Mouse (Mus musculus) splenic B cell, adult 2 months (primary cell): Measurements from ENCODE around the gene Rai1.

Experiments used
- DNase-seq: peaks from one replicate; pipeline ENCODE4 v3.0.0-alpha.2; 2011; ENCODE audit warnings: low read depth, low spot score
- H3K27me3 ChIP-seq: 2 replicates; pipeline ENCODE4 v1.6.1; 2012; ENCODE audit warnings: mild to moderate bottlenecking, low read length, moderate library complexity, mixed read lengths; ENCODE audit not compliant: control insufficient read depth, poor library complexity, insufficient read depth, severe bottlenecking
- H3K36me3 ChIP-seq: 2 replicates; pipeline ENCODE4 v1.6.1; 2012; ENCODE audit warnings: mild to moderate bottlenecking, low read length, moderate library complexity, mixed read lengths; ENCODE audit not compliant: control insufficient read depth, poor library complexity, insufficient read depth, severe bottlenecking

Gene Rai1

GRCm38 (mm10) chr11:60105593-60106542, 1.1 kb downstream of the Rai1 start:
- peak; percentile 57 for DNase-seq
- H3K27me3 ChIP-seq, result no peaks in the 10 kb centered on the region
- H3K36me3 ChIP-seq, result no peaks in the 10 kb centered on the region

- DNase-seq, result no peak
- Histone ChIP-seq H3K27me3 (no peaks in the 10 kb centered on the region), H3K36me3 (no peaks in the 10 kb centered on the region)
Observed at GRCm38 (mm10) chr11:60106543-60107110, 1.8 kb downstream of the Rai1 start.

GRCm38 (mm10) chr11:60107449-60107848, 2.6 kb downstream of the Rai1 start:
- DNase-seq, result no peak
- no peaks in the 10 kb centered on the region for H3K27me3 ChIP-seq
- no peaks in the 10 kb centered on the region for H3K36me3 ChIP-seq

GRCm38 (mm10) chr11:60108631-60109172, 3.9 kb downstream of the Rai1 start:
- DNase-seq, result peak; percentile 29
- Histone ChIP-seq H3K36me3 (no peaks in the 10 kb centered on the region), H3K27me3 (no peaks in the 10 kb centered on the region)

GRCm38 (mm10) chr11:60110386-60110785, 5.6 kb downstream of the Rai1 start:
- H3K27me3 ChIP-seq, result no peaks in the 10 kb centered on the region
- DNase-seq, result no peak
- H3K36me3 ChIP-seq, result no peaks in the 10 kb centered on the region

GRCm38 (mm10) chr11:60111576-60111975, 6.8 kb downstream of the Rai1 start:
- Histone ChIP-seq H3K27me3 (no peaks in the 10 kb centered on the region), H3K36me3 (no peaks in the 10 kb centered on the region)
- no peak for DNase-seq

- H3K27me3 ChIP-seq, result no peaks in the 10 kb centered on the region
- DNase-seq, result no peak
- H3K36me3 ChIP-seq, result no peaks in the 10 kb centered on the region
Observed at GRCm38 (mm10) chr11:60113624-60114023, 8.8 kb downstream of the Rai1 start.

GRCm38 (mm10) chr11:60114296-60115023, 9.6 kb downstream of the Rai1 start:
- Histone ChIP-seq H3K27me3 (no peaks in the 10 kb centered on the region), H3K36me3 (no peaks in the 10 kb centered on the region)
- peak; percentile 41 for DNase-seq

GRCm38 (mm10) chr11:60115024-60115538, 10.3 kb downstream of the Rai1 start:
- H3K36me3 ChIP-seq, result no peaks in the 10 kb centered on the region
- DNase-seq, result peak; percentile 95
- no peaks in the 10 kb centered on the region for H3K27me3 ChIP-seq

- DNase-seq, result peak; percentile 21
- Histone ChIP-seq H3K27me3 (no peaks in the 10 kb centered on the region), H3K36me3 (no peaks in the 10 kb centered on the region)
Observed at GRCm38 (mm10) chr11:60115638-60116276, 10.9 kb downstream of the Rai1 start.

- DNase-seq, result no peak
- Histone ChIP-seq H3K36me3 (no peaks in the 10 kb centered on the region), H3K27me3 (no peaks in the 10 kb centered on the region)
Observed at GRCm38 (mm10) chr11:60120586-60121262, 15.9 kb downstream of the Rai1 start.

GRCm38 (mm10) chr11:60122611-60123010, 17.8 kb downstream of the Rai1 start:
- Histone ChIP-seq H3K36me3 (no peaks in the 10 kb centered on the region), H3K27me3 (no peaks in the 10 kb centered on the region)
- no peak for DNase-seq

GRCm38 (mm10) chr11:60127048-60127447, 22.2 kb downstream of the Rai1 start:
- H3K27me3 ChIP-seq, result no peaks in the 10 kb centered on the region
- no peak for DNase-seq
- H3K36me3 ChIP-seq, result no peaks in the 10 kb centered on the region
